Mouse (Mus musculus) spleen, adult 2 months (tissue): Measurements from ENCODE around the gene Fam84b.

Experiments
- CTCF ChIP-seq: fragments of 200-500 bp; IDR thresholded peaks from 2 replicates; pipeline ENCODE4 v1.5.1; 2011; ENCODE audit warnings: mild to moderate bottlenecking, inconsistent platforms; ENCODE audit not compliant: insufficient read depth, insufficient read length, insufficient replicate concordance; ENCODE audit errors: extremely low read depth
- POLR2A ChIP-seq: fragments of 200-500 bp; IDR thresholded peaks from 2 replicates; pipeline ENCODE4 v1.6.1; 2011; ENCODE audit warnings: low read depth, low read length, inconsistent platforms

DNA sequence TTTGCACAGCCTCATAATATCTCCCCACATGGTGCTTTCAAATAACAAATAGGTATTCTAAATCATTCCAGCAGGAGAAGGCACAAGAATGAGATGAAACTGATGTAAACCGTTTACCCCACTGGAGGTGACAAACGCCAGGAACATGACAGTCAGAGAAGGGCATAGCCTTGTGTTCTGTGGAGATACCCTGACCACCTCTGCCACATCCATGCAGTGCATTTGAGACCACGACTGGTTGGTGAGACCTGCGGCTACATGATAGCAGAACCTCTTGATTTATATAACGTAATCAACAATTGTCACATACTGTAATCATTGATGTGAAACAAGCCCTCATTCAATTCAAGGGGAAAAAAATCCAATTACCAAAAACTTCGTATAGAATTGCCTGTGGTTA, 22.1 kb upstream of the Fam84b start:
- TF ChIP-seq POLR2A (no peak), CTCF (no peak)
